Mouse (Mus musculus) cerebellum, adult 2 months (tissue): ENCODE measurements around the gene Man1b1. TPM values are rescaled to one million over a fixed set of nuclear protein-coding genes. Genes with fewer than 3 reads are reported as not detected.
A peak's percentile ranks its signal among the peaks of the same experiment; 100 is the strongest.

ENCODE experiments used
- DNase-seq, 2 experiments: peaks; one replicate each; pipeline ENCODE4 v3.0.0; 2021
- H3K27ac ChIP-seq: fragments of 200-500 bp; 2 replicates; pipeline ENCODE4 v1.5.1; 2012; ENCODE audit warnings: low read length, control low read depth, inconsistent platforms; ENCODE audit not compliant: insufficient read depth
- H3K27me3 ChIP-seq: fragments of 200-500 bp; 2 replicates; pipeline ENCODE4 v1.6.1; 2012; ENCODE audit warnings: inconsistent platforms, mild to moderate bottlenecking, low read length, moderate library complexity; ENCODE audit not compliant: control insufficient read depth, insufficient read depth
- H3K4me1 ChIP-seq: fragments of 200-500 bp; 2 replicates; pipeline ENCODE4 v1.6.1; 2011; ENCODE audit warnings: low read length; ENCODE audit not compliant: control insufficient read depth, insufficient read depth
- H3K4me3 ChIP-seq: fragments of 200-500 bp; replicated peaks from 2 replicates; pipeline ENCODE3; 2011; ENCODE audit warnings: mild to moderate bottlenecking, low read depth, low read length, control low read depth; ENCODE audit not compliant: insufficient read depth
- CTCF ChIP-seq: fragments of 200-500 bp; IDR thresholded peaks from 2 replicates; pipeline ENCODE4 v1.5.1; 2011; ENCODE audit warnings: low read depth, mild to moderate bottlenecking, control low read depth, low read length, moderate library complexity, borderline replicate concordance; ENCODE audit not compliant: insufficient read depth
- POLR2A ChIP-seq: fragments of 200-500 bp; IDR thresholded peaks from 2 replicates; pipeline ENCODE4 v1.6.1; 2011; ENCODE audit warnings: low read length, control low read depth, borderline replicate concordance; ENCODE audit not compliant: insufficient read depth
- WGBS: fragments of 180-500 bp; shearing (Covaris S2); methylation state at CpG from one replicate; pipeline ENCODE4 v1.1.7; 2018; 5-methylcytosine and 5-hydroxymethylcytosine counted together
- polyA plus RNA-seq: library from polyadenylated mRNA; depleted of rRNA; stranded (reverse); fragments of >200 nt; gene quantifications from 2 replicates; pipeline ENCODE4 v1.2.3, GENCODE M21; 2012; rRNA removed

Gene Man1b1
- 33.2 and 34.1 TPM in 2 replicates for polyA plus RNA-seq

GRCm38 (mm10) chr2:25332286-25333160, at the start of gene Man1b1:
Gene Man1b1, plus strand, starts transcription at chr2:25332338.
- Histone ChIP-seq H3K4me3 (peak within 1 kb of the TSS; percentile 63), H3K27ac (peak within 1 kb of the TSS; percentile 20), H3K27me3 (no peaks in the 10 kb centered on the region), H3K4me1 (peaks cover 4% of the 10 kb centered on the region; the same call in 1 of the 2 replicates)
- WGBS, result under 1% methylated on average over 78 of the region's 78 CpGs
- TF ChIP-seq CTCF (no peak), POLR2A (peak; percentile 95)
- peak; percentile 99 for DNase-seq

DNA sequence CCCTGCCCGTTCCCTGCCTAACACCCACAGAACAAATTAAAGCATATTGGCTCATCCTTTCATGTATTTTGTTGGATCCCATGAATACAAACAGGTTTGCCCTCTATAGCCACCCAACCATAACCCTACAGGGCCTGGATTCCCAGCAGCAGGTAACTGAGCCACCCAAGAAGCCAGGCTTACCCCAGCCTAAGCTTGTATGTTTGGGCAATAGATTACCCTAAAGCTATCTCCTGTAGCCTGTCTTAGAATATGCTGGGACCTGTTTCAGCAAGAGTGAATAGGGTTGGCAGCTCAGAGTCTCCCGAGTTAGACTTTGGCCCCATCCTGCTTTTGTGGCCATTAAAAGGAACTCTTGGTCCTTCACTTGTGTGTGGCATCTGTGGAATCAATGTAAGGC, 46.6 kb upstream of the Man1b1 start:
- H3K4me3 ChIP-seq, result no peak overlapping the region
- no peak for DNase-seq
- no peak for TF ChIP-seq POLR2A
- no peak overlapping the region for H3K27ac ChIP-seq
- no peaks in the 10 kb centered on the region for H3K27me3 ChIP-seq
- peaks cover 40% of the 10 kb centered on the region for H3K4me1 ChIP-seq
- WGBS, result 80% methylated on average over 2 of the region's 2 CpGs

GRCm38 (mm10) chr2:25286314-25286713, 45.8 kb upstream of the Man1b1 start:
- H3K4me3 ChIP-seq, result no peak overlapping the region
- TF ChIP-seq POLR2A (0 out of 2 replicates have a peak, but pooled peaks have one; percentile 2), CTCF (no peak)
- WGBS, result 69% methylated on average over 1 of the region's 1 CpGs
- peaks cover 47% of the 10 kb centered on the region for H3K4me1 ChIP-seq
- peak in 1 of 2 experiments; percentile 32 for DNase-seq
- H3K27me3 ChIP-seq, result no peaks in the 10 kb centered on the region
- H3K27ac ChIP-seq, result peak overlapping the region; percentile 10; the same call in 1 of the 2 replicates

DNA sequence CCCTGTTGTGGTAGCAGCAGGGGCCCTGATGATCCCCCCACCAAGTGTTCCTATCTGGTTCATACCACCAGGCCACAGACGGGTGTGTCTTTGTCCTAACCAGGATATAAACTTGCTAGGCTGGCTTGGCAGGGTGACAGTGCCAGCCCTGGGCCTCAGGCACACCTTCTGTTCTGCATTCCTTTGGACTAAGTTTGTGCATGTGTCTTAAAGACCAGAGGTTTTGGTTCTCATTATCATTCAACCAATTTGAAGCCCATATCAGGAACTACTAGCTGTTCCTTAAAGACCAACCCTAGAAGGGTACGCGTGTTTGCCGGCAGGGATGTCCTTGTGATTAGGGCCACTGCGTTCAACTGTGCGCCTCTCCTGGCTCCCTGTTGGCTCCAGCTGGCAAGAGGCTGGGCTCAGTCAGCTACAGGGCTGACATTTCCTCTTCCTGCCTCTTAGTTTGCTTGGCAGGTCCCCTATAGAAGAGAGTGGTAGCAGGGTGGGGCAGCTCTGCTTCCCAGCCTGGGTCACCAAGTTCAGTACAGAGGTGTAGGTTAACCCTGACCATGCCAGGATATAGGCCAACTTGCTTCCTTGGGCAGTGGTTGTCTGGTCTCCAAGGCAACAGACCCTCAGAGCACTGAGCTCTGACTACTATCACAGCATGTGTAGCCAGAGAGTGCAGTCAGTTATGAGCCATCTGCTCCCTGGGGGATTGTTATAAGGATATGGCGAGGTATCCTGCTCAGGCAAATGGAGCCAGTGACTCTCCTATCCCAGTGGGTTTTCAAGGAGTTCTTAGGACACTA, 45.1 kb upstream of the Man1b1 start:
- Histone ChIP-seq H3K4me3 (no peak overlapping the region), H3K4me1 (peaks cover 54% of the 10 kb centered on the region), H3K27ac (peak overlapping the region; percentile 26), H3K27me3 (no peaks in the 10 kb centered on the region)
- peak; percentile 14; the same call in 1 of the 2 replicates for TF ChIP-seq POLR2A
- TF ChIP-seq CTCF, result no peak
- peak; percentile 70 to 73 for DNase-seq
- 5% methylated on average over 7 of the region's 7 CpGs for WGBS

- no peak within 1 kb of the TSS for H3K4me3 ChIP-seq
- no peaks in the 10 kb centered on the region for H3K27me3 ChIP-seq
- peak in 1 of 2 experiments; percentile 58 for DNase-seq
- 25% methylated on average over 6 of the region's 6 CpGs for WGBS
- H3K27ac ChIP-seq, result peak within 1 kb of the TSS; percentile 26
- TF ChIP-seq POLR2A (peak; percentile 12; the same call in 1 of the 2 replicates), CTCF (no peak)
- H3K4me1 ChIP-seq, result peaks cover 59% of the 10 kb centered on the region
Observed at GRCm38 (mm10) chr2:25287927-25288649, 44.0 kb upstream of the Man1b1 start, which contains the start of gene Tmem210. Gene Tmem210, plus strand, starts transcription at chr2:25288145.

DNA sequence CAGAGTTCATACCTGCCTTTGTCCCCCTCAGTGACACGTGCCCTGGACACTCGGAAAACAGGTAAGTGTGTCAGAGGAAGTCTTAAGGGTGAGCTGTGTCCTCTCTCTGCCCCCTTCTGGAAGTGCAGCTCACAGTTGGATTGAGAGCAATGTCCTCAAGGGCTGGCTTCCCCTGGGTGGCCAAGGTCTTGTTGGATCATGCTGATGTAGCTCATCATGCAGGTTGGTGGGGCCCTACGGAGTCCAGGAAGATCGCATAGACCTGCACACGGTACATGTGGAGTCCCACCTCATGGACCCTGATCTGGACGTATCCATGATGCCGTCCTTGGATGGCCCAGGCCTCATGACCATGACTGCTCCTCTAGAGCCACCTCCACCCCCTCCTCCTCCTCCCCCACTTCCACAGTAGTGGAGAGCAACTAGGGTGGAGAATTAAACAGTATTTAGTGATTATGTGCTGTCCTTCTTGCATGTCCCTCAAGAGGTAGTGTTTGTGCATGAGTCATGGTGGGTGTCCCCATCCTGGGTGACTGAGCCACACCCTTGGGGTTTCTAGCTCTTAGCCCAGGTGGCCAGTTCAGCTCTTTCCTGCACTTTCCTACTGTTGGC, 43.3 kb upstream of the Man1b1 start:
- no peak overlapping the region for H3K27ac ChIP-seq
- 59% methylated on average over 7 of the region's 7 CpGs for WGBS
- 0 out of 2 replicates have a peak, but pooled peaks have one; percentile 16 for TF ChIP-seq CTCF
- TF ChIP-seq POLR2A, result 0 out of 2 replicates have a peak, but pooled peaks have one; percentile 32
- peak; percentile 46 to 55 for DNase-seq
- no peak overlapping the region for H3K4me3 ChIP-seq
- H3K27me3 ChIP-seq, result no peaks in the 10 kb centered on the region
- H3K4me1 ChIP-seq, result peaks cover 63% of the 10 kb centered on the region
